ENCODE assay signal across 14 mouse cellular contexts in genomic region chr11:54626905-54627304, GRCm38 (mm10).
"Had no signal": no experiment of that assay in that cellular context is flagged by ENCODE, and none has a peak within 500 bp of the region (broad histone marks: within the 10 kb centered on the region; RNA-seq: fewer than 3 reads in every experiment).

No protein-coding gene starts in this region.

- H3K4me2 ChIP-seq: limb, embryonic 15.5 days; midbrain, embryonic 11.5 days had no signal

- H3K9ac ChIP-seq: limb, embryonic 15.5 days; liver, embryonic 14.5 days had no signal

- H3K4me3 ChIP-seq: limb, embryonic 15.5 days had no signal

- H3K4me1 ChIP-seq: limb, embryonic 15.5 days had no signal

- H3K27ac ChIP-seq: kidney, postnatal 0 days; limb, embryonic 15.5 days; liver, embryonic 14.5 days had no signal

- DNase-seq: kidney, adult 9 months; kidney, postnatal 36 days; layer of hippocampus, adult 9-11 months; layer of hippocampus, postnatal 36 days; lung, adult 2 months; lung, postnatal 36 days; right cerebral cortex, postnatal 14 days; thymus, postnatal 14 days had no signal

- ATAC-seq: lung, postnatal 0 days; midbrain, embryonic 16.5 days had no signal

- H3K27me3 ChIP-seq: limb, embryonic 15.5 days had no signal

- H3K9me3 ChIP-seq: limb, embryonic 15.5 days had no signal
